Mouse (Mus musculus) cerebellum, adult 2 months (tissue): ENCODE data around the gene Fance.

Experiments used
- CTCF ChIP-seq: fragments of 200-500 bp; IDR thresholded peaks from 2 replicates; pipeline ENCODE4 v1.5.1; 2011; ENCODE audit warnings: low read depth, mild to moderate bottlenecking, control low read depth, low read length, moderate library complexity, borderline replicate concordance; ENCODE audit not compliant: insufficient read depth
- POLR2A ChIP-seq: fragments of 200-500 bp; IDR thresholded peaks from 2 replicates; pipeline ENCODE4 v1.6.1; 2011; ENCODE audit warnings: low read length, control low read depth, borderline replicate concordance; ENCODE audit not compliant: insufficient read depth

GRCm38 (mm10) chr17:28277226-28277625, 36.1 kb upstream of the Fance start:
- TF ChIP-seq POLR2A (no peak), CTCF (no peak)
